Mouse (Mus musculus) ovary, postnatal 14 days (tissue): ENCODE measurements around the gene Arid2.
A peak's percentile ranks its signal among the peaks of the same experiment; 100 is the strongest.
"Not testable (repeated sequence)": the region's sequence is repeated elsewhere in the genome, so short reads cannot be mapped to it uniquely, and the experiment has no call there.

ENCODE experiments used
- DNase-seq: peaks from one replicate; pipeline ENCODE4 v3.0.0; 2022; ENCODE audit warnings: low spot score

The Arid2 gene

GRCm38 (mm10) chr15:96286015-96286934 is 1.0 kb upstream of the Arid2 start:
- DNase-seq: peak; percentile 92

GRCm38 (mm10) chr15:96286935-96287292 is 404 bp upstream of the Arid2 start:
- no peak for DNase-seq

GRCm38 (mm10) chr15:96287976-96288835 is 888 bp downstream of the Arid2 start:
- peak; percentile 34 for DNase-seq

GRCm38 (mm10) chr15:96288836-96289390 is 1.6 kb downstream of the Arid2 start:
- no peak for DNase-seq

- DNase-seq: no peak
Observed at GRCm38 (mm10) chr15:96290001-96290400, 2.7 kb downstream of the Arid2 start.

GRCm38 (mm10) chr15:96293444-96293843 is 6.1 kb downstream of the Arid2 start:
- DNase-seq: no peak

GRCm38 (mm10) chr15:96297078-96297590 is 9.8 kb downstream of the Arid2 start:
- DNase-seq: no peak

- no peak for DNase-seq
Observed at GRCm38 (mm10) chr15:96297623-96298188, 10.4 kb downstream of the Arid2 start.

- no peak for DNase-seq
Observed at GRCm38 (mm10) chr15:96309310-96309709, 22.0 kb downstream of the Arid2 start.

- DNase-seq: no peak
Observed at GRCm38 (mm10) chr15:96312902-96313301, 25.6 kb downstream of the Arid2 start.

GRCm38 (mm10) chr15:96315664-96316063 is 28.3 kb downstream of the Arid2 start:
- DNase-seq: no peak

- no peak for DNase-seq
Observed at GRCm38 (mm10) chr15:96319335-96319734, 32.0 kb downstream of the Arid2 start.

- DNase-seq: no peak
Observed at GRCm38 (mm10) chr15:96325726-96326328, 38.5 kb downstream of the Arid2 start.

GRCm38 (mm10) chr15:96328722-96329121 is 41.4 kb downstream of the Arid2 start:
- not testable (repeated sequence) for DNase-seq

- no peak for DNase-seq
Observed at GRCm38 (mm10) chr15:96330536-96330935, 43.2 kb downstream of the Arid2 start.

- DNase-seq: no peak
Observed at GRCm38 (mm10) chr15:96332468-96333213, 45.3 kb downstream of the Arid2 start.

- DNase-seq: no peak
Observed at GRCm38 (mm10) chr15:96333350-96333749, 46.0 kb downstream of the Arid2 start.

GRCm38 (mm10) chr15:96340924-96341323 is 53.6 kb downstream of the Arid2 start:
- no peak for DNase-seq

- DNase-seq: no peak
Observed at GRCm38 (mm10) chr15:96342097-96342496, 54.8 kb downstream of the Arid2 start.

- no peak for DNase-seq
Observed at GRCm38 (mm10) chr15:96342871-96343270, 55.6 kb downstream of the Arid2 start.
